Mouse (Mus musculus) MEL (cell line): ENCODE data around the gene Slc35f6. TPM values are rescaled to one million over a fixed set of nuclear protein-coding genes. Genes with fewer than 3 reads are reported as not detected.

ENCODE experiments used
- DNase-seq: peaks from one replicate; pipeline ENCODE4 v3.0.0; 2011; ENCODE audit warnings: low read depth, low spot score
- H3K27ac ChIP-seq: 2 replicates; pipeline ENCODE4 v1.5.1; 2012; ENCODE audit warnings: low read depth, mild to moderate bottlenecking, control low read depth, low read length, moderate library complexity; ENCODE audit not compliant: control insufficient read depth
- H3K27me3 ChIP-seq, 2 experiments: fragments of 150-350 bp in 1 of 2; sonication (generic) in 1 of 2; 2 replicates each; pipeline ENCODE4 v1.6.1; 2012; ENCODE audit warnings: low read length in 2 of 2, mild to moderate bottlenecking in 2 of 2, improper control_type of control experiment in 1 of 2, moderate library complexity in 1 of 2; ENCODE audit not compliant: insufficient read depth in 2 of 2, control insufficient read depth in 1 of 2
- H3K36me3 ChIP-seq, 2 experiments: 2 replicates each; pipeline ENCODE4 v1.6.1; 2012 to 2014; ENCODE audit warnings: low read length in 2 of 2, improper control_type of control experiment in 1 of 2, inconsistent platforms in 1 of 2, mild to moderate bottlenecking in 1 of 2; ENCODE audit not compliant: insufficient read depth in 2 of 2, control insufficient read depth in 1 of 2
- H3K4me1 ChIP-seq, 2 experiments: fragments of 150-350 bp in 1 of 2; sonication (generic) in 1 of 2; 2 replicates each; pipeline ENCODE4 v1.6.1; 2012; ENCODE audit warnings: low read length in 2 of 2, improper control_type of control experiment in 1 of 2, mild to moderate bottlenecking in 1 of 2; ENCODE audit not compliant: insufficient read depth in 2 of 2, control insufficient read depth in 1 of 2
- H3K4me3 ChIP-seq, 2 experiments: fragments of 150-350 bp in 1 of 2; sonication (generic) in 1 of 2; 2 replicates each; pipeline ENCODE4 v1.5.1; 2012; ENCODE audit warnings: low read depth in 2 of 2, low read length in 2 of 2, mild to moderate bottlenecking in 2 of 2, moderate library complexity in 2 of 2, control low read depth in 1 of 2, improper control_type of control experiment in 1 of 2; ENCODE audit not compliant: control insufficient read depth in 1 of 2, insufficient read depth in 1 of 2
- H3K79me2 ChIP-seq: 2 replicates; pipeline ENCODE4 v1.6.1; 2012; ENCODE audit warnings: mild to moderate bottlenecking, low read length, moderate library complexity; ENCODE audit not compliant: control insufficient read depth, poor library complexity, insufficient read depth
- H3K9ac ChIP-seq: 2 replicates; pipeline ENCODE4 v1.6.1; 2012; ENCODE audit warnings: low read depth, mild to moderate bottlenecking, control low read depth, low read length, moderate library complexity; ENCODE audit not compliant: control insufficient read depth, poor library complexity, severe bottlenecking
- H3K9me3 ChIP-seq: fragments of 150-350 bp; sonication (generic); replicated peaks from 2 replicates; pipeline ENCODE4 v1.6.1; 2012; ENCODE audit warnings: mild to moderate bottlenecking, low read length, improper control_type of control experiment, moderate library complexity; ENCODE audit not compliant: insufficient read depth
- BHLHE40 ChIP-seq: IDR thresholded peaks from 2 replicates; pipeline ENCODE4 v1.6.1; 2012; ENCODE audit warnings: low read depth, mild to moderate bottlenecking, inconsistent platforms, low read length, improper control_type of control experiment, borderline replicate concordance
- CHD1 ChIP-seq: IDR thresholded peaks from 2 replicates; pipeline ENCODE4 v1.6.1; 2012; ENCODE audit warnings: low read depth, mild to moderate bottlenecking, inconsistent platforms, low read length, improper control_type of control experiment
- CHD2 ChIP-seq: IDR thresholded peaks from 2 replicates; pipeline ENCODE4 v1.6.1; 2011; ENCODE audit warnings: low read length, improper control_type of control experiment
- E2F4 ChIP-seq: IDR thresholded peaks from 2 replicates; pipeline ENCODE4 v1.6.1; 2011; ENCODE audit warnings: low read depth, low read length, improper control_type of control experiment, borderline replicate concordance
- ELF1 ChIP-seq: IDR thresholded peaks from 2 replicates; pipeline ENCODE4 v1.6.1; 2014; ENCODE audit warnings: low read depth, mild to moderate bottlenecking, inconsistent platforms, low read length, improper control_type of control experiment, moderate library complexity
- HCFC1 ChIP-seq: IDR thresholded peaks from 2 replicates; pipeline ENCODE4 v1.6.1; 2012; ENCODE audit warnings: low read depth, mild to moderate bottlenecking, inconsistent platforms, low read length, improper control_type of control experiment, moderate library complexity
- JUND ChIP-seq: IDR thresholded peaks from 2 replicates; pipeline ENCODE4 v1.6.1; 2011; ENCODE audit warnings: low read depth, mild to moderate bottlenecking, improper control_type of control experiment, low read length
- MAFK ChIP-seq: IDR thresholded peaks from 2 replicates; pipeline ENCODE4 v1.6.1; 2011; ENCODE audit warnings: low read depth, mild to moderate bottlenecking, low read length, improper control_type of control experiment, borderline replicate concordance
- MAZ ChIP-seq: IDR thresholded peaks from 2 replicates; pipeline ENCODE4 v1.6.1; 2012; ENCODE audit warnings: low read depth, mild to moderate bottlenecking, inconsistent platforms, low read length, improper control_type of control experiment
- MXI1 ChIP-seq: IDR thresholded peaks from 2 replicates; pipeline ENCODE4 v1.6.1; 2011; ENCODE audit warnings: mild to moderate bottlenecking, low read depth, low read length, improper control_type of control experiment
- NELFE ChIP-seq: IDR thresholded peaks from 2 replicates; pipeline ENCODE4 v1.6.1; 2011; ENCODE audit warnings: low read depth, low read length, improper control_type of control experiment
- NRF1 ChIP-seq: IDR thresholded peaks from 2 replicates; pipeline ENCODE4 v1.6.1; 2014; ENCODE audit warnings: low read depth, mild to moderate bottlenecking, inconsistent platforms, low read length, improper control_type of control experiment, moderate library complexity; ENCODE audit not compliant: poor library complexity, insufficient read depth, severe bottlenecking
- POLR2A ChIP-seq, 2 experiments: IDR thresholded peaks; 2 replicates each; pipeline ENCODE4 v1.6.1; 2011 to 2012; ENCODE audit warnings: low read length in 2 of 2, mild to moderate bottlenecking in 2 of 2, control low read depth in 1 of 2, improper control_type of control experiment in 1 of 2, low read depth in 1 of 2, moderate library complexity in 1 of 2; ENCODE audit not compliant: control insufficient read depth in 1 of 2, insufficient read depth in 1 of 2, poor library complexity in 1 of 2
- POLR2AphosphoS2 ChIP-seq: IDR thresholded peaks from 2 replicates; pipeline ENCODE4 v1.6.1; 2011; ENCODE audit warnings: low read length, improper control_type of control experiment
- POLR2AphosphoS5 ChIP-seq: IDR thresholded peaks from 2 replicates; pipeline ENCODE4 v1.6.1; 2012; ENCODE audit warnings: low read depth, borderline replicate concordance, mild to moderate bottlenecking, inconsistent platforms, low read length, moderate library complexity, mixed read lengths
- SIN3A ChIP-seq: IDR thresholded peaks from 2 replicates; pipeline ENCODE4 v1.6.1; 2012; ENCODE audit warnings: low read length, improper control_type of control experiment, inconsistent platforms
- SMC3 ChIP-seq: IDR thresholded peaks from 2 replicates; pipeline ENCODE4 v1.6.1; 2011; ENCODE audit warnings: low read depth, low read length, improper control_type of control experiment
- TAL1 ChIP-seq: IDR thresholded peaks from 2 replicates; pipeline ENCODE4 v1.6.1; 2012; ENCODE audit warnings: mild to moderate bottlenecking, inconsistent platforms, low read length, moderate library complexity, mixed read lengths
- TCF12 ChIP-seq: IDR thresholded peaks from 2 replicates; pipeline ENCODE4 v1.6.1; 2014; ENCODE audit warnings: low read depth, mild to moderate bottlenecking, inconsistent platforms, low read length, improper control_type of control experiment, moderate library complexity
- UBTF ChIP-seq: IDR thresholded peaks from 2 replicates; pipeline ENCODE4 v1.6.1; 2012; ENCODE audit warnings: low read depth, mild to moderate bottlenecking, inconsistent platforms, low read length, improper control_type of control experiment, moderate library complexity, borderline replicate concordance; ENCODE audit not compliant: insufficient read depth
- ZC3H11A ChIP-seq: IDR thresholded peaks from 2 replicates; pipeline ENCODE4 v1.6.1; 2012; ENCODE audit warnings: low read depth, mild to moderate bottlenecking, inconsistent platforms, low read length, improper control_type of control experiment
- ZMIZ1 ChIP-seq: IDR thresholded peaks from 2 replicates; pipeline ENCODE4 v1.6.1; 2012; ENCODE audit warnings: low read depth, mild to moderate bottlenecking, inconsistent platforms, low read length, improper control_type of control experiment, moderate library complexity
- ZNF384 ChIP-seq: IDR thresholded peaks from 2 replicates; pipeline ENCODE4 v1.6.1; 2012; ENCODE audit warnings: low read depth, mild to moderate bottlenecking, inconsistent platforms, low read length, improper control_type of control experiment
- polyA plus RNA-seq, 2 experiments: library from polyadenylated mRNA; stranded (reverse) in 1 of 2; unstranded in 1 of 2; fragments of >175 nt in 1 of 2; fragments of >200 nt in 1 of 2; gene quantifications; 2 replicates each; pipeline versions ENCODE4 v1.2.1 to v1.2.4; 2012; ENCODE audit warnings: low replicate concordance in 2 of 2, low read depth in 1 of 2; ENCODE audit not compliant: insufficient read length in 2 of 2, insufficient read depth in 1 of 2, missing spikeins in 1 of 2
- total RNA-seq: library from RNA; depleted of rRNA; stranded (reverse); fragments of 300-350 nt; gene quantifications from 2 replicates; pipeline ENCODE4 v1.2.3, GENCODE M21; 2012

Slc35f6 gene
- total and polyA plus RNA-seq, 3 experiments = 18.0 to 32.4 TPM; not detected in 1

DNA sequence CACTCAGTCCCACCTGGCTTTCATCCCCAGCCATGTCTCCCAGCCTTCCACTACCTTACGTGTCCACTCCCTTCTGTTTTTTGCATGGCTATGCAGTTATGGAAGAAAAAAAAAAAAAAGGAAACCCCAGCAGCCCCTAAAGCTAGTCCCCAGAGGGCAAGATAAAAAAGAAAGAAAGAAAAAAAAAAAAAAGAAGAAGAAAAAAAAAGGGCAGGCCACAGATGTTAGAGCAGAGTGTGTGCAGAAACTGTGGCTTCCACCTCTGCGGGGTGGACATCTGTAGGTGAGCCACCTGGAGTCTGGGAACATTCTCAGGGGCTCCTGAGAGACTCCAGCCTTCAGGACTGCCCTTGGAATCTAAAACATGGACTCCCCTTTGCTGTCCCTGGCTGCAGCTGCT is 24.4 kb upstream of the Slc35f6 start:
- Histone ChIP-seq H3K27me3 (peaks cover 0 to 1% of the 10 kb centered on the region in 2 experiments; a peak in 3 of 4 replicates), H3K4me1 (peaks cover 0 to 4% of the 10 kb centered on the region in 2 experiments; a peak in 1 of 4 replicates), H3K36me3 (no peaks in the 10 kb centered on the region), H3K79me2 (no peaks in the 10 kb centered on the region), H3K27ac (no peak overlapping the region), H3K9ac (no peak overlapping the region), H3K4me3 (no peak overlapping the region), H3K9me3 (no peaks in the 10 kb centered on the region)
- DNase-seq = no peak
- TF ChIP-seq ZMIZ1 = no peak
- no peak for TF ChIP-seq ZC3H11A
- peak; percentile 64 for TF ChIP-seq ZNF384
- no peak for TF ChIP-seq MAZ
- TF ChIP-seq SIN3A = no peak

DNA sequence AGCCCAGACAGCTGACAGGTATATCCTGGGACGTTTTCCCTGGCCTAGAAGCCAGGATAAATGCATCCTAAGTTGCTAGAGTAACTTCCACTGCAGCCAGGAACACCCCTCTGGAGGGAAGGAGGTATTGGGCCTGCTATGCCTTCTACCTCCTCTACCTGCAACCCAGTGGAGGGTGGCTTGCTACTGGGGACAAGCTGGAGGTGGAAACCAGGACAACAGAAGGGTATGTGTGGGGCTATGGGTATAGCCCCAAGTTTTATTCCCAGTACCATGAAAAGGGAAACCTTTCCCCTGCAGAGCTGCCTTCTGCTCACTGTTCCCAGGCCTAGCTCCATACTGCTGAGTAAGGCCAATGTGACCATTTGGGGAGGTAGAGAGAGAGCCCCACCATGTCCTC is 23.4 kb upstream of the Slc35f6 start:
- Histone ChIP-seq H3K27ac (no peak overlapping the region), H3K79me2 (no peaks in the 10 kb centered on the region), H3K4me1 (peaks cover 0 to 4% of the 10 kb centered on the region in 2 experiments; a peak in 1 of 4 replicates), H3K4me3 (no peak overlapping the region), H3K27me3 (peaks cover 0 to 6% of the 10 kb centered on the region in 2 experiments; a peak in 3 of 4 replicates), H3K9me3 (no peaks in the 10 kb centered on the region), H3K36me3 (no peaks in the 10 kb centered on the region), H3K9ac (no peak overlapping the region)
- no peak for DNase-seq
- TF ChIP-seq POLR2AphosphoS5 (no peak), NRF1 (no peak), NELFE (no peak), TCF12 (no peak), HCFC1 (no peak), SIN3A (no peak), JUND (no peak), CHD1 (no peak), MXI1 (no peak), MAFK (no peak), ELF1 (no peak), UBTF (no peak), E2F4 (no peak), SMC3 (no peak), POLR2A (IDR thresholded peaks at IDR 0.05; ENCODE audit: control insufficient read depth in 1 of 2, insufficient read depth in 1 of 2, low read depth in 1 of 2, low read length in 2 of 2, poor library complexity in 1 of 2) (no peak), CHD2 (no peak), POLR2AphosphoS2 (no peak), MAZ (no peak), TAL1 (no peak), BHLHE40 (no peak)
